Mouse (Mus musculus) left cerebral cortex, adult 11 months (tissue): ENCODE data around the gene Ciz1.
A peak's percentile ranks its signal among the peaks of the same experiment; 100 is the strongest.
"Not testable (repeated sequence)": the region's sequence is repeated elsewhere in the genome, so short reads cannot be mapped to it uniquely, and the experiment has no call there.

ENCODE experiments used
- DNase-seq: peaks from one replicate; pipeline ENCODE4 v3.0.0; 2022; ENCODE audit warnings: low spot score

Gene Ciz1

GRCm38 (mm10) chr2:32347019-32347418 is 5.1 kb upstream of the Ciz1 start:
- no peak for DNase-seq

GRCm38 (mm10) chr2:32348311-32348710 is 3.8 kb upstream of the Ciz1 start:
- no peak for DNase-seq

GRCm38 (mm10) chr2:32349625-32350255 is 2.4 kb upstream of the Ciz1 start:
- no peak for DNase-seq

- DNase-seq: no peak
Measured at GRCm38 (mm10) chr2:32350471-32351051, 1.6 kb upstream of the Ciz1 start.

GRCm38 (mm10) chr2:32351471-32351961 is 611 bp upstream of the Ciz1 start:
- no peak for DNase-seq

- peak; percentile 90 for DNase-seq
Measured at GRCm38 (mm10) chr2:32353007-32353542, 948 bp downstream of the Ciz1 start, which contains the start of gene Dnm1. TSS of gene Dnm1 (minus strand) at chr2:32353338.

- no peak for DNase-seq
Measured at GRCm38 (mm10) chr2:32353836-32354235, 1.7 kb downstream of the Ciz1 start.

GRCm38 (mm10) chr2:32354336-32354895 is 2.3 kb downstream of the Ciz1 start:
- no peak for DNase-seq

GRCm38 (mm10) chr2:32356216-32356615 is 4.1 kb downstream of the Ciz1 start:
- DNase-seq: no peak

GRCm38 (mm10) chr2:32357710-32358109 is 5.6 kb downstream of the Ciz1 start:
- no peak for DNase-seq

- no peak for DNase-seq
Measured at GRCm38 (mm10) chr2:32358381-32358780, 6.3 kb downstream of the Ciz1 start.

GRCm38 (mm10) chr2:32360741-32361140 is 8.6 kb downstream of the Ciz1 start:
- peak; percentile 83 for DNase-seq

- DNase-seq: peak; percentile 68
Measured at GRCm38 (mm10) chr2:32361437-32361836, 9.3 kb downstream of the Ciz1 start.

GRCm38 (mm10) chr2:32362274-32362673 is 10.1 kb downstream of the Ciz1 start:
- DNase-seq: not testable (repeated sequence)

- DNase-seq: peak; percentile 83
Measured at GRCm38 (mm10) chr2:32362817-32363340, 10.8 kb downstream of the Ciz1 start.

- DNase-seq: no peak
Measured at GRCm38 (mm10) chr2:32363376-32364106, 11.4 kb downstream of the Ciz1 start.

GRCm38 (mm10) chr2:32364121-32364520 is 12.0 kb downstream of the Ciz1 start:
- DNase-seq: no peak

GRCm38 (mm10) chr2:32367315-32367714 is 15.2 kb downstream of the Ciz1 start:
- no peak for DNase-seq

GRCm38 (mm10) chr2:32374191-32374590 is 22.1 kb downstream of the Ciz1 start:
- DNase-seq: no peak

- no peak for DNase-seq
Measured at GRCm38 (mm10) chr2:32375317-32375940, 23.3 kb downstream of the Ciz1 start.

- no peak for DNase-seq
Measured at GRCm38 (mm10) chr2:32376963-32377362, 24.8 kb downstream of the Ciz1 start.
